Mouse (Mus musculus): Measurements from ENCODE around the gene Atp2b2. TPM values are rescaled to one million over a fixed set of nuclear protein-coding genes. Genes with fewer than 3 reads are reported as not detected.

Atp2b2 gene
- 0.14 and 0.19 TPM in 2 replicates for polyA plus RNA-seq (2015; fragmentation: Nextera tagmentation; extraction: Ambion mirVana)

GRCm38 (mm10) chr6:114042332-114042731 lies at the start of gene Atp2b2:
Gene Atp2b2, minus strand, starts transcription at chr6:114042613.
- WGBS, result 8% methylated on average over 12 of the region's 12 CpGs

GRCm38 (mm10) chr6:114089626-114090025 lies 47.2 kb upstream of the Atp2b2 start:
- WGBS, result 11% methylated on average over 5 of the region's 5 CpGs
- no peak overlapping the region for H3K27ac ChIP-seq
- H3K27me3 ChIP-seq, result no peaks in the 10 kb centered on the region
- no peak overlapping the region for H3K4me2 ChIP-seq
- H3K9me3 ChIP-seq, result no peaks in the 10 kb centered on the region
- H3K4me1 ChIP-seq, result no peaks in the 10 kb centered on the region
- H3K36me3 ChIP-seq, result no peaks in the 10 kb centered on the region
- no peak for ATAC-seq (ENCODE audit: borderline replicate concordance, extremely low read depth, low FRiP score, low TSS enrichment)
- H3K4me3 ChIP-seq, result no peak overlapping the region
- no peak overlapping the region for H3K9ac ChIP-seq

More at GRCm38 (mm10) chr6:114042332-114042731, at the start of gene Atp2b2:
- Histone ChIP-seq H3K27ac (no peak within 1 kb of the TSS), H3K4me1 (no peaks in the 10 kb centered on the region), H3K4me3 (peak within 1 kb of the TSS; percentile 31), H3K4me2 (peak within 1 kb of the TSS; percentile 60), H3K9ac (no peak within 1 kb of the TSS), H3K9me3 (no peaks in the 10 kb centered on the region), H3K27me3 (peaks cover 59% of the 10 kb centered on the region), H3K36me3 (no peaks in the 10 kb centered on the region)
- ATAC-seq (ENCODE audit: borderline replicate concordance, extremely low read depth, low FRiP score, low TSS enrichment), result no peak

GRCm38 (mm10) chr6:114087106-114087505 lies 44.7 kb upstream of the Atp2b2 start:
- H3K36me3 ChIP-seq, result no peaks in the 10 kb centered on the region
- no peaks in the 10 kb centered on the region for H3K9me3 ChIP-seq
- no peak overlapping the region for H3K9ac ChIP-seq
- no peaks in the 10 kb centered on the region for H3K4me1 ChIP-seq
- H3K4me2 ChIP-seq, result no peak overlapping the region
- H3K4me3 ChIP-seq, result no peak overlapping the region
- H3K27ac ChIP-seq, result no peak overlapping the region
- 18% methylated on average over 7 of the region's 7 CpGs for WGBS
- no peak for ATAC-seq (ENCODE audit: borderline replicate concordance, extremely low read depth, low FRiP score, low TSS enrichment)
- H3K27me3 ChIP-seq, result no peaks in the 10 kb centered on the region

GRCm38 (mm10) chr6:114078556-114078955 lies 36.1 kb upstream of the Atp2b2 start:
- Histone ChIP-seq H3K9me3 (no peaks in the 10 kb centered on the region), H3K4me3 (no peak overlapping the region), H3K27me3 (no peaks in the 10 kb centered on the region; the same call in 1 of the 2 replicates), H3K4me1 (no peaks in the 10 kb centered on the region), H3K4me2 (no peak overlapping the region), H3K36me3 (no peaks in the 10 kb centered on the region), H3K27ac (no peak overlapping the region), H3K9ac (no peak overlapping the region)
- no peak for ATAC-seq (ENCODE audit: borderline replicate concordance, extremely low read depth, low FRiP score, low TSS enrichment)

- Histone ChIP-seq H3K4me1 (no peaks in the 10 kb centered on the region), H3K36me3 (no peaks in the 10 kb centered on the region), H3K4me3 (no peak overlapping the region), H3K9ac (no peak overlapping the region), H3K9me3 (no peaks in the 10 kb centered on the region), H3K27me3 (no peaks in the 10 kb centered on the region; the same call in 1 of the 2 replicates), H3K27ac (no peak overlapping the region), H3K4me2 (no peak overlapping the region)
- WGBS, result 42% methylated on average over 3 of the region's 3 CpGs
- ATAC-seq (ENCODE audit: borderline replicate concordance, extremely low read depth, low FRiP score, low TSS enrichment), result no peak
Observed at GRCm38 (mm10) chr6:114076560-114076959, 34.1 kb upstream of the Atp2b2 start.

GRCm38 (mm10) chr6:114076061-114076460 lies 33.6 kb upstream of the Atp2b2 start:
- H3K4me3 ChIP-seq, result no peak overlapping the region
- WGBS, result 52% methylated on average over 5 of the region's 5 CpGs
- no peaks in the 10 kb centered on the region for H3K36me3 ChIP-seq
- no peak for ATAC-seq (ENCODE audit: borderline replicate concordance, extremely low read depth, low FRiP score, low TSS enrichment)
- no peak overlapping the region for H3K27ac ChIP-seq
- no peak overlapping the region for H3K9ac ChIP-seq
- H3K9me3 ChIP-seq, result no peaks in the 10 kb centered on the region
- H3K4me2 ChIP-seq, result no peak overlapping the region
- no peaks in the 10 kb centered on the region for H3K4me1 ChIP-seq
- no peaks in the 10 kb centered on the region; the same call in 1 of the 2 replicates for H3K27me3 ChIP-seq

GRCm38 (mm10) chr6:114074929-114075328 lies 32.5 kb upstream of the Atp2b2 start:
- H3K4me2 ChIP-seq, result no peak overlapping the region
- no peaks in the 10 kb centered on the region for H3K36me3 ChIP-seq
- no peak for ATAC-seq (ENCODE audit: borderline replicate concordance, extremely low read depth, low FRiP score, low TSS enrichment)
- H3K27ac ChIP-seq, result no peak overlapping the region
- no peaks in the 10 kb centered on the region; the same call in 1 of the 2 replicates for H3K27me3 ChIP-seq
- no peaks in the 10 kb centered on the region for H3K4me1 ChIP-seq
- no peaks in the 10 kb centered on the region for H3K9me3 ChIP-seq
- no peak overlapping the region for H3K9ac ChIP-seq
- H3K4me3 ChIP-seq, result no peak overlapping the region
- 64% methylated on average over 10 of the region's 10 CpGs for WGBS

GRCm38 (mm10) chr6:114074256-114074655 lies 31.8 kb upstream of the Atp2b2 start:
- Histone ChIP-seq H3K4me1 (no peaks in the 10 kb centered on the region), H3K4me3 (no peak overlapping the region), H3K27ac (no peak overlapping the region), H3K27me3 (no peaks in the 10 kb centered on the region; the same call in 1 of the 2 replicates), H3K9ac (no peak overlapping the region), H3K4me2 (no peak overlapping the region), H3K36me3 (no peaks in the 10 kb centered on the region), H3K9me3 (no peaks in the 10 kb centered on the region)
- no peak for ATAC-seq (ENCODE audit: borderline replicate concordance, extremely low read depth, low FRiP score, low TSS enrichment)
- 0% methylated on average over 1 of the region's 1 CpGs for WGBS

GRCm38 (mm10) chr6:114071564-114071963 lies 29.2 kb upstream of the Atp2b2 start:
- H3K4me2 ChIP-seq, result no peak overlapping the region
- no peaks in the 10 kb centered on the region for H3K27me3 ChIP-seq
- H3K9ac ChIP-seq, result no peak overlapping the region
- 3% methylated on average over 4 of the region's 4 CpGs for WGBS
- H3K36me3 ChIP-seq, result no peaks in the 10 kb centered on the region
- no peaks in the 10 kb centered on the region for H3K9me3 ChIP-seq
- no peaks in the 10 kb centered on the region for H3K4me1 ChIP-seq
- ATAC-seq (ENCODE audit: borderline replicate concordance, extremely low read depth, low FRiP score, low TSS enrichment), result no peak
- no peak overlapping the region for H3K4me3 ChIP-seq
- H3K27ac ChIP-seq, result no peak overlapping the region

- no peaks in the 10 kb centered on the region for H3K9me3 ChIP-seq
- WGBS, result 86% methylated on average over 2 of the region's 2 CpGs
Observed at GRCm38 (mm10) chr6:114063100-114063499, 20.7 kb upstream of the Atp2b2 start.

GRCm38 (mm10) chr6:114062688-114063087 lies 20.3 kb upstream of the Atp2b2 start:
- no peak overlapping the region for H3K4me3 ChIP-seq
- H3K4me2 ChIP-seq, result no peak overlapping the region
- no peak overlapping the region for H3K9ac ChIP-seq
- H3K9me3 ChIP-seq, result no peaks in the 10 kb centered on the region
- no peak for ATAC-seq (ENCODE audit: borderline replicate concordance, extremely low read depth, low FRiP score, low TSS enrichment)
- no peaks in the 10 kb centered on the region for H3K27me3 ChIP-seq
- H3K27ac ChIP-seq, result no peak overlapping the region
- no peaks in the 10 kb centered on the region for H3K4me1 ChIP-seq
- no peaks in the 10 kb centered on the region for H3K36me3 ChIP-seq

More at GRCm38 (mm10) chr6:114063100-114063499, 20.7 kb upstream of the Atp2b2 start:
- Histone ChIP-seq H3K27me3 (no peaks in the 10 kb centered on the region), H3K27ac (no peak overlapping the region), H3K9ac (no peak overlapping the region), H3K4me2 (no peak overlapping the region), H3K4me1 (no peaks in the 10 kb centered on the region), H3K36me3 (no peaks in the 10 kb centered on the region), H3K4me3 (no peak overlapping the region)
- ATAC-seq (ENCODE audit: borderline replicate concordance, extremely low read depth, low FRiP score, low TSS enrichment), result no peak

- no peak for ATAC-seq (ENCODE audit: borderline replicate concordance, extremely low read depth, low FRiP score, low TSS enrichment)
- Histone ChIP-seq H3K9me3 (no peaks in the 10 kb centered on the region), H3K4me3 (no peak overlapping the region), H3K36me3 (no peaks in the 10 kb centered on the region), H3K27me3 (no peaks in the 10 kb centered on the region), H3K4me1 (no peaks in the 10 kb centered on the region), H3K9ac (no peak overlapping the region), H3K4me2 (no peak overlapping the region), H3K27ac (no peak overlapping the region)
- 78% methylated on average over 7 of the region's 7 CpGs for WGBS
Observed at GRCm38 (mm10) chr6:114059206-114059605, 16.8 kb upstream of the Atp2b2 start.
